Mouse (Mus musculus) granulocyte monocyte progenitor cell, adult 5-6 weeks (primary cell): Measurements from ENCODE around the gene Rfx8. TPM values are rescaled to one million over a fixed set of nuclear protein-coding genes. Genes with fewer than 3 reads are reported as not detected.
"Not testable (repeated sequence)": the region's sequence is repeated elsewhere in the genome, so short reads cannot be mapped to it uniquely, and the experiment has no call there.

Source experiments
- ATAC-seq: replicated peaks from 2 replicates; pipeline ENCODE4 v1.8.0; 2016; ENCODE audit warnings: mild to moderate bottlenecking, moderate TSS enrichment, inconsistent platforms; ENCODE audit not compliant: poor library complexity, severe bottlenecking
- total RNA-seq, 2 experiments: library from RNA; stranded (forward) in 1 of 2; stranded (reverse) in 1 of 2; fragments of 200-712, 200-1000 nt in 1 of 2; fragments of >200 nt in 1 of 2; fragmentation: Nextera tagmentation in 1 of 2; gene quantifications; 2 replicates each; pipeline ENCODE4 v1.2.3; 2014 to 2017

Gene Rfx8
- total RNA-seq, 2 experiments from 2014 or later = not detected

- ATAC-seq = peak; percentile 65
Measured at GRCm38 (mm10) chr1:39698456-39698855, 22.3 kb downstream of the Rfx8 start.

GRCm38 (mm10) chr1:39695198-39695597, 25.6 kb downstream of the Rfx8 start:
- no peak for ATAC-seq

DNA sequence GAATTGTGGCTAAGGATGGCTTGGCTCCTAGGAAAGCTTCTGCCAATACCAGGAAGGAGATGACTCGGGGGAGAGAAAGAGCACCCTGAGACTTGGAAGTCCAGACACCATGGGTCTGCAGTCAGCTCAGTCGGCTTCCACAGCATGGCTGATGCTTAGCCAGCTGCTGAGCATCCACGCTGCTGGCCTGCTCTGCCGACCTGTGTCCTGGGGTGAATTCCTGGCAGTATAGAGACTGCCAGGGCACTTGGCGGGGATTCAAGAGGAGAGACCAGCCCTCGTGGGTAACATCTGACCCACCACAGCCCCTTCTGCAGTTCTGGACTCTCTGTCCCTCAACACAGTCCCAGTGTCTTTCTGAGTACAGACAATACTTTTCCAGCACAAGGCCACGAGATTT, 26.0 kb downstream of the Rfx8 start:
- ATAC-seq = no peak

DNA sequence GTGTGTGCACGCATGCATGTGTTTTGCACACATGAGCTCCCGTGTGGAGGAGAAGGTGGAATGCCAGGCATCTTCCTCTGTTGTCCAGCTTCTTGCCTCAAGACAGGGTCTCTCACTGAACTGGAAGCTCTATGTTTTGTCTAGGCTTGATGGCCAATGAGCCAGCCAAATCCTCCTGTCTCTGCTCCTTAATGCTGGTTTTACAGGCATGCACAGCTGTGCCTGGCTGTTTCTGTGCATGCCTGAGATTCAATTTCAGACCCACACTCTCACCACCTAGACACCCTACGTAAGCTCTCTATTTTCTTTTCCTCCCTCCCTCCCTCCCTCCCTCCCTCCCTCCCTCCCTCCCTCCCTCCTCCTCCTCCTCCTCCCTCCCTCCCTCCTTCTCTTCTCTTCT, 28.8 kb downstream of the Rfx8 start:
- no peak for ATAC-seq

DNA sequence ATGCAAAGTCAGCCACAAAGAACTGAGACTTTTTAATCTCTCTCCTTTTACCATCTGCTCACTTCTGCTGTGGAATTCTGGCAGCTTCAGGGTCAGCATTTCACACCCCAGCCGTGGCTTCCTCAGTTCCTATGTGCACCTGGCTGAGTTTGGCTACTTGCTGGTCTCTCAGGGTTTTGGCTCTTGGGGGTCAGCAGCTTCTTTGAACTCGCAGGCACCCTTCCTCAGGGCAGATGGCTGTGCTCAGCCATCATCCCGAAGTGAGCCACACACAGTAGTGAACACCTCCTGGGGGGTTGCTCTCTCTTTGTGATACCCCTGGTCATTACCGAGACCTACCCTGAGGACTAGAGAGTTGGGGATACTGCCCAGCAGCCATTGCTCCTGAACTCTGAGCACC, 29.7 kb downstream of the Rfx8 start:
- no peak for ATAC-seq

GRCm38 (mm10) chr1:39688573-39688972, 32.2 kb downstream of the Rfx8 start:
- no peak for ATAC-seq

DNA sequence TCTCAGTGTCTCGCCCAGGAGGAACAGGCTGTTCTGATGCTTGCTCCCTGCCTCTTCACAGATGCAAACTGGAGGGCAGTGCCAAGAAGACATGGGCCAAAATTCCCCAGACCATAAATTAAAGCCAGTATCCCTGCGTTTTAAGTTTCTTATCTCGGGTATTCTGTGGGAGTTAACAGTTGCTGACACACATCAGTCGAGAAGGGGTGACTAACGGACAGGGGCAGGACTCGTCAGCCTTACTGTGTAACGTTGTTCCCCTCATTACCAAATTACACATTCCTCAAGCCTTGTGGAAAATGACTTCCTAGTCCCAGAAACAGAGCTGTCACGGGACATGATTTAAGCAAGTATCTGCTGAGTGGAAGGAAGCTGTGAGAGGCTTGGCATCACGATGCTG, 33.5 kb downstream of the Rfx8 start:
- ATAC-seq = no peak

GRCm38 (mm10) chr1:39685841-39686240, 35.0 kb downstream of the Rfx8 start:
- peak; percentile 55; the same call in 1 of the 2 replicates for ATAC-seq

- no peak for ATAC-seq
Measured at GRCm38 (mm10) chr1:39681638-39682037, 39.2 kb downstream of the Rfx8 start.

DNA sequence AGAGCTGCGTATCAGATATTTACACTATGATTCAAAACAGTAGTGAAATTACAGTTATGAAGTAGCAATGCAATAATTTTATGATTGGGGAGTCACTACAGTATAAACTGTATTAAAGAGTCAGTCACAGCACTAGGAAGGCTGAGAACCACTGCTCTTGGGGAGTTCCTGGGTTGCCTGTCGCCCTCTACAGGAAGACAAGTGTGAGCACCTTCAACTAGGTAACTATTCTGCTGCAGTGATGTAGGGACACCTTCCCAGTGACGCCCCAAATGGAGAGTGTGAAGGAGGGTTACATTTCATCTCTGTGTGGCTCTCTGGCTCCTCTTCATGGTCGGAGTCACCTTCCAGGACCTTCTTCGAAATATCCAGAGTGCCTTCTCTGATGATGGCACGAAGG, 40.3 kb downstream of the Rfx8 start:
- peak; percentile 46; the same call in 1 of the 2 replicates for ATAC-seq

- ATAC-seq = no peak
Measured at GRCm38 (mm10) chr1:39678883-39679282, 41.9 kb downstream of the Rfx8 start.

- no peak for ATAC-seq
Measured at GRCm38 (mm10) chr1:39676221-39676876, 44.4 kb downstream of the Rfx8 start.

- ATAC-seq = no peak
Measured at GRCm38 (mm10) chr1:39672362-39673105, 48.3 kb downstream of the Rfx8 start.

DNA sequence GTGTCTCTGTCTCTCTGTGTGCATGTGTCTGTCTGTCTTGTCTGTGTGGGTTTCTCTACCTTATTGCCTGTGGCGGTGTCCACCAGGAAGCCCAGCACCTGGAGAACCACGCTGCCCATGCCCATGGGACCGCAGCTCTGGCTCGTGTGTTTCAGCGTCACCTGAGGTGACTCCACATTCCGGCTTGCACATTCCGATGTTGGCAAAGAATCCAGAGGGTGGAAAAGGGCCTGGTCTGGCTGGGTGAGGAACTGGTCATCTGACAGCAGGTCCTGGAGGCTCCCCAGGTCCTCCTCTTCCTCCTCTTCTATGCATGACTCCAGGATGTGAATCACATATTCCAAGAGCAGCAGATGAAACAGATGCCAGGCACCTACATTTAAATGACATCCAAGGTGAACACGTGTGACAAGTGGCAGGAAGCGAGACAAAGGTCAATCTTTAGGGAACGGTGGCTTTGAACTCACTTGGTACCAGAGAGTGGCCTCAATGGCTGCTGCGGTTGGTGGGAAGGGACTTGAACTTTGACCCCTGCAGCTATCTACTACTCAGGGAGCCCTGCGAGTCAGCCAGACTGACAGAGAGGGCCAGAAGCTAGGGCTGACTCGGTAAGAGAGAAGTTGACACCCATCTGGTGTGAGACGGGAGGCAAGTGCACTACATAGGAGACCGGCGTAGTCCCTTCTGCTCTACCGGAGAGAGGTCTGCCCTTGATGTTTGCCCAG, 50.4 kb downstream of the Rfx8 start:
- ATAC-seq = no peak

DNA sequence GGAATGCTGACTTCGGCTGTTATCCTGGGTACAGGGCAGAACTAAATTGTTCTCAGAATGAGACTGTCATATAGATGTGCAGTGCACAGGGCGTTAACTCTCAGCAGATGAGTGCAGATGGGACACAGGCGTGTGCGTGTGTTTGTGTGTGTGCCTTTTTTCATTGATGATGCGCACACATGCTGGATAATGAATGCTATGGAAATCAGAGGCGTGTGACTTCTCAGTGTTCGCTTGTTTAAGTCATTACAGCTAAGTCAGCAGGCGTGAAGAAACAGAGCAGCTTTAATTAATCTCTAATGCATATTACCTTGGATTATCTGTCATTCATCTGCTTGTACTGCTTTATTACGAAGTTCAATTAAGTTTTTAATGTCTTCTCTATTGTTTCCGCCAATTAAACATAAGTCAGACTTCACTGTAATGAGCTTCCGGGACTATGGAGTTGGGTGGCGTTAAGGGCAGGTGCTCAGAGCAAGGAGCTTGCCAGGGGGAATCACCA, 54.0 kb downstream of the Rfx8 start:
- ATAC-seq = no peak

GRCm38 (mm10) chr1:39664039-39664625, 56.7 kb downstream of the Rfx8 start:
- ATAC-seq = no peak

GRCm38 (mm10) chr1:39663050-39663449, 57.7 kb downstream of the Rfx8 start:
- no peak for ATAC-seq

GRCm38 (mm10) chr1:39656976-39657529, 63.7 kb downstream of the Rfx8 start:
- no peak for ATAC-seq

DNA sequence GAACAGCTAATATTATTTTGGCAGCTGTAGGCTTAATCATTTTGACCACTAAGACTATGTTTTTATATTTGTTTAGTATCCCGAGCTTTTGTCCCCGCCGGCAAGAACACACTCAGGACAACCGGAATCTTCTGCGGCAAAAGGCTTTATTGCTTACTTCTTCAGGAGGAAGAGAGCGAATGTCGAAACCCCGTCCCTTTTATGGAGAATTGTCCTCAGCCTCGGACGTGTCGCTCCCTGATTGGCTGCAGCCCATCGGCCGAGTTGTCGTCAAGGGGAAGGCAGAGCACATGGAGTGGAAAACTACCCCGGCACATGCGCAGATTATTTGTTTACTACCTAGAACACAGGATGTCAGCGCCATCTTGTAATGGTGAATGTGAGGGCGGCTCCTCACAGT, 65.9 kb downstream of the Rfx8 start:
- not testable (repeated sequence) for ATAC-seq

GRCm38 (mm10) chr1:39653028-39653427, 67.8 kb downstream of the Rfx8 start:
- no peak for ATAC-seq

DNA sequence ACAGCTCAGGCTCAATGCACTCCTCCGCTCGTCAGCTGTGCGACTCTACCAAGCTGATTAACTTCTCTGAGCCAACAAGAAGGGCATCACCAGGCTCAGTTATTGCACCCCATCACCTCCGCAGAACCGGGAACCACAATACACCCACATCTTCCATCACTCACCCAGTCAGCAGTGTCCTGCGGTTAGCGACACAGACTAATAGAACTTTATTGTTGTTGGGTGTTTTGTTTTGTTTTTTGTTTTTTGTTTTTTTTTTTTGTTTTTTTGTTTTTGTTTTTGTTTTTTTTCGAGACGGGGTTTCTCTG, 69.6 kb downstream of the Rfx8 start, which contains the start of gene Creg2:
Creg2 (minus strand) TSS at position 234 of the 308 bp plus-strand sequence.
- peak; percentile 21; the same call in 1 of the 2 replicates for ATAC-seq
